Mouse (Mus musculus): ENCODE measurements around the gene Wfdc17. TPM values are rescaled to one million over a fixed set of nuclear protein-coding genes. Genes with fewer than 3 reads are reported as not detected.

The Wfdc17 gene
- not detected in 2 replicates for total RNA-seq (2012; rRNA removed)

- in situ Hi-C loops (cut with MboI; ENCODE audit: low sequenced_read_pairs in 2 of 2, unreplicated experiment in 2 of 2) = no loop called here
- no peak within 1 kb of the TSS for H3K4me3 ChIP-seq (ENCODE audit: insufficient read depth in 1 of 2, low read depth in 1 of 2, low read length in 2 of 2, poor library complexity in 1 of 2, severe bottlenecking in 1 of 2)
- DNase-seq (ENCODE audit: low read depth, low spot score) = no peak
Observed at GRCm38 (mm10) chr11:83703705-83704104, at the start of gene Wfdc17. Wfdc17 (plus strand) TSS chr11:83703991.

GRCm38 (mm10) chr11:83654606-83655005 lies 49.2 kb upstream of the Wfdc17 start:
- Histone ChIP-seq H3K36me3 (ENCODE audit: control insufficient read depth, insufficient read depth, low read length, poor library complexity, severe bottlenecking) (no peaks in the 10 kb centered on the region), H3K4me3 (ENCODE audit: insufficient read depth in 1 of 2, low read depth in 1 of 2, low read length in 2 of 2, poor library complexity in 1 of 2, severe bottlenecking in 1 of 2) (no peak overlapping the region), H3K9ac (ENCODE audit: insufficient read depth, low read depth, low read length, poor library complexity, severe bottlenecking) (no peak overlapping the region), H3K27ac (ENCODE audit: insufficient read depth, low read depth, low read length, poor library complexity, severe bottlenecking) (no peak overlapping the region), H3K9me3 (ENCODE audit: control insufficient read depth, insufficient read depth, low read depth, low read length) (no peaks in the 10 kb centered on the region), H3K4me1 (ENCODE audit: control insufficient read depth in 2 of 2, insufficient read depth in 2 of 2, low read length in 2 of 2, poor library complexity in 1 of 2) (no peaks in the 10 kb centered on the region)
- TF ChIP-seq HCFC1 (IDR thresholded peaks at IDR 0.05; ENCODE audit: borderline replicate concordance, insufficient read depth, low read length) (no peak), MAFK (IDR thresholded peaks at IDR 0.05; ENCODE audit: insufficient read depth, low read depth, low read length) (no peak)
- DNase-seq (ENCODE audit: low read depth, low spot score) = no peak
- in situ Hi-C loops (cut with MboI; ENCODE audit: low sequenced_read_pairs in 2 of 2, unreplicated experiment in 2 of 2) = no loop called here

More at GRCm38 (mm10) chr11:83703705-83704104, at the start of gene Wfdc17:
- TF ChIP-seq HCFC1 (IDR thresholded peaks at IDR 0.05; ENCODE audit: borderline replicate concordance, insufficient read depth, low read length) (no peak), CHD2 (IDR thresholded peaks at IDR 0.05; ENCODE audit: low read depth, low read length) (no peak), ZNF384 (IDR thresholded peaks at IDR 0.05; ENCODE audit: low read depth, low read length) (no peak), ZC3H11A (IDR thresholded peaks at IDR 0.05; ENCODE audit: borderline replicate concordance, low read depth, low read length) (no peak), MAFK (IDR thresholded peaks at IDR 0.05; ENCODE audit: insufficient read depth, low read depth, low read length) (no peak)
- Histone ChIP-seq H3K36me3 (ENCODE audit: control insufficient read depth, insufficient read depth, low read length, poor library complexity, severe bottlenecking) (no peaks in the 10 kb centered on the region), H3K27ac (ENCODE audit: insufficient read depth, low read depth, low read length, poor library complexity, severe bottlenecking) (no peak within 1 kb of the TSS), H3K9ac (ENCODE audit: insufficient read depth, low read depth, low read length, poor library complexity, severe bottlenecking) (no peak within 1 kb of the TSS), H3K4me1 (ENCODE audit: control insufficient read depth in 2 of 2, insufficient read depth in 2 of 2, low read length in 2 of 2, poor library complexity in 1 of 2) (no peaks in the 10 kb centered on the region), H3K9me3 (ENCODE audit: control insufficient read depth, insufficient read depth, low read depth, low read length) (no peaks in the 10 kb centered on the region)

- Histone ChIP-seq H3K36me3 (ENCODE audit: control insufficient read depth, insufficient read depth, low read length, poor library complexity, severe bottlenecking) (no peaks in the 10 kb centered on the region), H3K27ac (ENCODE audit: insufficient read depth, low read depth, low read length, poor library complexity, severe bottlenecking) (no peak overlapping the region), H3K9ac (ENCODE audit: insufficient read depth, low read depth, low read length, poor library complexity, severe bottlenecking) (no peak overlapping the region), H3K4me1 (ENCODE audit: control insufficient read depth in 2 of 2, insufficient read depth in 2 of 2, low read length in 2 of 2, poor library complexity in 1 of 2) (no peaks in the 10 kb centered on the region), H3K9me3 (ENCODE audit: control insufficient read depth, insufficient read depth, low read depth, low read length) (no peaks in the 10 kb centered on the region), H3K4me3 (ENCODE audit: insufficient read depth in 1 of 2, low read depth in 1 of 2, low read length in 2 of 2, poor library complexity in 1 of 2, severe bottlenecking in 1 of 2) (no peak overlapping the region)
- TF ChIP-seq ZNF384 (IDR thresholded peaks at IDR 0.05; ENCODE audit: low read depth, low read length) (no peak), ZC3H11A (IDR thresholded peaks at IDR 0.05; ENCODE audit: borderline replicate concordance, low read depth, low read length) (no peak), MAFK (IDR thresholded peaks at IDR 0.05; ENCODE audit: insufficient read depth, low read depth, low read length) (no peak), CHD2 (IDR thresholded peaks at IDR 0.05; ENCODE audit: low read depth, low read length) (no peak), HCFC1 (IDR thresholded peaks at IDR 0.05; ENCODE audit: borderline replicate concordance, insufficient read depth, low read length) (no peak)
- no peak for DNase-seq (ENCODE audit: low read depth, low spot score)
- in situ Hi-C loops (cut with MboI; ENCODE audit: low sequenced_read_pairs in 2 of 2, unreplicated experiment in 2 of 2) = no loop called here
Observed at GRCm38 (mm10) chr11:83657508-83657907, 46.3 kb upstream of the Wfdc17 start.

- H3K36me3 ChIP-seq (ENCODE audit: control insufficient read depth, insufficient read depth, low read length, poor library complexity, severe bottlenecking) = no peaks in the 10 kb centered on the region
- no peak overlapping the region for H3K4me3 ChIP-seq (ENCODE audit: insufficient read depth in 1 of 2, low read depth in 1 of 2, low read length in 2 of 2, poor library complexity in 1 of 2, severe bottlenecking in 1 of 2)
- H3K9me3 ChIP-seq (ENCODE audit: control insufficient read depth, insufficient read depth, low read depth, low read length) = no peaks in the 10 kb centered on the region
- DNase-seq (ENCODE audit: low read depth, low spot score) = no peak
- in situ Hi-C loops (cut with MboI; ENCODE audit: low sequenced_read_pairs in 2 of 2, unreplicated experiment in 2 of 2) = no loop called here
- no peak overlapping the region for H3K9ac ChIP-seq (ENCODE audit: insufficient read depth, low read depth, low read length, poor library complexity, severe bottlenecking)
- TF ChIP-seq ZNF384 (IDR thresholded peaks at IDR 0.05; ENCODE audit: low read depth, low read length) (no peak), HCFC1 (IDR thresholded peaks at IDR 0.05; ENCODE audit: borderline replicate concordance, insufficient read depth, low read length) (no peak), MAFK (IDR thresholded peaks at IDR 0.05; ENCODE audit: insufficient read depth, low read depth, low read length) (no peak), ZC3H11A (IDR thresholded peaks at IDR 0.05; ENCODE audit: borderline replicate concordance, low read depth, low read length) (no peak)
- no peaks in the 10 kb centered on the region for H3K4me1 ChIP-seq (ENCODE audit: control insufficient read depth in 2 of 2, insufficient read depth in 2 of 2, low read length in 2 of 2, poor library complexity in 1 of 2)
- no peak overlapping the region for H3K27ac ChIP-seq (ENCODE audit: insufficient read depth, low read depth, low read length, poor library complexity, severe bottlenecking)
Observed at GRCm38 (mm10) chr11:83658797-83659196, 45.0 kb upstream of the Wfdc17 start.

- TF ChIP-seq HCFC1 (IDR thresholded peaks at IDR 0.05; ENCODE audit: borderline replicate concordance, insufficient read depth, low read length) (no peak), ZNF384 (IDR thresholded peaks at IDR 0.05; ENCODE audit: low read depth, low read length) (no peak), MAFK (IDR thresholded peaks at IDR 0.05; ENCODE audit: insufficient read depth, low read depth, low read length) (no peak), CHD2 (IDR thresholded peaks at IDR 0.05; ENCODE audit: low read depth, low read length) (no peak), ZC3H11A (IDR thresholded peaks at IDR 0.05; ENCODE audit: borderline replicate concordance, low read depth, low read length) (no peak)
- H3K9me3 ChIP-seq (ENCODE audit: control insufficient read depth, insufficient read depth, low read depth, low read length) = no peaks in the 10 kb centered on the region
- no peaks in the 10 kb centered on the region for H3K4me1 ChIP-seq (ENCODE audit: control insufficient read depth in 2 of 2, insufficient read depth in 2 of 2, low read length in 2 of 2, poor library complexity in 1 of 2)
- in situ Hi-C loops (cut with MboI; ENCODE audit: low sequenced_read_pairs in 2 of 2, unreplicated experiment in 2 of 2) = no loop called here
- DNase-seq (ENCODE audit: low read depth, low spot score) = no peak
- H3K9ac ChIP-seq (ENCODE audit: insufficient read depth, low read depth, low read length, poor library complexity, severe bottlenecking) = no peak within 1 kb of the TSS
- no peak within 1 kb of the TSS for H3K4me3 ChIP-seq (ENCODE audit: insufficient read depth in 1 of 2, low read depth in 1 of 2, low read length in 2 of 2, poor library complexity in 1 of 2, severe bottlenecking in 1 of 2)
- H3K27ac ChIP-seq (ENCODE audit: insufficient read depth, low read depth, low read length, poor library complexity, severe bottlenecking) = no peak within 1 kb of the TSS
- H3K36me3 ChIP-seq (ENCODE audit: control insufficient read depth, insufficient read depth, low read length, poor library complexity, severe bottlenecking) = no peaks in the 10 kb centered on the region
Observed at GRCm38 (mm10) chr11:83662204-83662603, 41.6 kb upstream of the Wfdc17 start, which contains the start of gene Ccl4. Ccl4 (plus strand) TSS chr11:83662584.
